Mouse (Mus musculus) limb, embryonic 14.5 days (tissue): Measurements from ENCODE around the gene Os9. TPM values are rescaled to one million over a fixed set of nuclear protein-coding genes. Genes with fewer than 3 reads are reported as not detected.
A peak's percentile ranks its signal among the peaks of the same experiment; 100 is the strongest.

ENCODE experiments used
- ATAC-seq: fragments of 200-750 bp; cut with Nextera tagmentation; 2 replicates; pipeline ENCODE4 v1.8.0; 2017; ENCODE audit warnings: low read depth, moderate number of reproducible peaks, moderate TSS enrichment; ENCODE audit not compliant: low FRiP score
- DNase-seq: peaks from one replicate; pipeline ENCODE4 v3.0.0-alpha.2; 2015; ENCODE audit warnings: low spot score
- H3K27ac ChIP-seq: fragments of 300-500 bp; sonication (generic); replicated peaks from 2 replicates; pipeline ENCODE4 v1.5.1; 2014; ENCODE audit warnings: low read depth, mild to moderate bottlenecking, low read length, moderate library complexity, mixed read lengths
- H3K27me3 ChIP-seq: fragments of 300-500 bp; sonication (generic); 2 replicates; pipeline ENCODE4 v1.6.1; 2014; ENCODE audit warnings: low read length, mixed read lengths; ENCODE audit not compliant: control insufficient read depth, insufficient read depth
- H3K36me3 ChIP-seq: fragments of 300-500 bp; sonication (generic); 2 replicates; pipeline ENCODE4 v1.6.1; 2014; ENCODE audit warnings: mild to moderate bottlenecking, low read length, moderate library complexity, mixed read lengths; ENCODE audit not compliant: control insufficient read depth, insufficient read depth
- H3K4me1 ChIP-seq: fragments of 300-500 bp; sonication (generic); 2 replicates; pipeline ENCODE4 v1.6.1; 2014; ENCODE audit warnings: antibody characterized with exemption, low read length, mixed read lengths; ENCODE audit not compliant: control insufficient read depth, insufficient read depth
- H3K4me2 ChIP-seq: fragments of 300-500 bp; sonication (generic); replicated peaks from 2 replicates; pipeline ENCODE4 v1.6.1; 2014; ENCODE audit warnings: low read depth, mild to moderate bottlenecking, low read length, moderate library complexity; ENCODE audit not compliant: severe bottlenecking
- H3K4me3 ChIP-seq: fragments of 300-500 bp; sonication (generic); replicated peaks from 2 replicates; pipeline ENCODE4 v1.5.1; 2014; ENCODE audit warnings: low read length
- H3K9ac ChIP-seq: fragments of 300-500 bp; sonication (generic); 2 replicates; pipeline ENCODE4 v1.6.1; 2014; ENCODE audit warnings: mild to moderate bottlenecking, low read depth, low read length, moderate library complexity; ENCODE audit not compliant: severe bottlenecking
- H3K9me3 ChIP-seq: fragments of 300-500 bp; sonication (generic); 2 replicates; pipeline ENCODE4 v1.6.1; 2016; ENCODE audit warnings: low read length; ENCODE audit not compliant: control insufficient read depth
- POLR2A ChIP-seq: fragments of 200-500 bp; IDR thresholded peaks from 2 replicates; pipeline ENCODE4 v1.8.0; 2012; ENCODE audit warnings: inconsistent platforms, mild to moderate bottlenecking, moderate library complexity, borderline replicate concordance; ENCODE audit not compliant: insufficient read depth, insufficient read length; ENCODE audit errors: extremely low read depth
- WGBS: fragments of 180-500 bp; shearing (Covaris S2); extraction: QIAGEN DNeasy Blood & Tissue Kit; methylation state at CpG from one replicate; pipeline ENCODE4 v1.1.7; 2014; 5-methylcytosine and 5-hydroxymethylcytosine counted together
- polyA plus RNA-seq, 2 experiments: library from polyadenylated mRNA; depleted of rRNA in 1 of 2; stranded (reverse) in 1 of 2; unstranded in 1 of 2; fragments of >200 nt; fragmentation: Nextera tagmentation in 1 of 2; extraction: Ambion mirVana in 1 of 2; gene quantifications; 2 replicates each; pipeline versions ENCODE4 v1.2.1 to v1.2.3; 2012 to 2014

Os9 gene
- polyA plus RNA-seq, 2 experiments = 54.7 to 61.0 TPM

DNA sequence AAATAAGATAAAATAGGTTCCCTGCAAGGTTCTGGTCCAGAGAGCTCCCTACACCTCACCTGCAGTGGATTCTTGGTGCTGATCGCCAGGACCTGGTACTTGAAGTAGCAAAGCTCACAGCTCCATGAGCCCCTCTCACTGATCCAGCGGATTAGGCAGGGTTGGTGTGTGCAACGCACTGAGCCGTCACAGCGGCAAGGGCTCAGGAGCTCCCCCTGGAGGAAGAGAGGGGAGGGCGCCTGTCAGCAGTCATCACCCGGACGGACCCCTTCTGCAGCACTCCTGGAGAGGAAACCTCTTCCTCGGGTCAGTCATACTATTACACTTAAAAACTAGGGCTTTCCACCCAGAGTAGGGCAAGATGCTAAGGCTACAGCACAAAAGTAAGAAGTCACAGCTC, 62.8 kb downstream of the Os9 start:
- Histone ChIP-seq H3K27me3 (peaks cover 11% of the 10 kb centered on the region; the same call in 1 of the 2 replicates), H3K36me3 (peaks cover 18% of the 10 kb centered on the region), H3K9me3 (no peaks in the 10 kb centered on the region), H3K9ac (no peak overlapping the region), H3K4me2 (peak overlapping the region; percentile 94), H3K4me3 (peak overlapping the region; percentile 75), H3K4me1 (peaks cover 7% of the 10 kb centered on the region; the same call in 1 of the 2 replicates), H3K27ac (no peak overlapping the region)
- DNase-seq (peak; percentile 70), ATAC-seq (0 out of 2 replicates have a peak, but pooled peaks have one; percentile 20)
- 2% methylated on average over 9 of the region's 9 CpGs for WGBS
- TF ChIP-seq POLR2A = no peak

DNA sequence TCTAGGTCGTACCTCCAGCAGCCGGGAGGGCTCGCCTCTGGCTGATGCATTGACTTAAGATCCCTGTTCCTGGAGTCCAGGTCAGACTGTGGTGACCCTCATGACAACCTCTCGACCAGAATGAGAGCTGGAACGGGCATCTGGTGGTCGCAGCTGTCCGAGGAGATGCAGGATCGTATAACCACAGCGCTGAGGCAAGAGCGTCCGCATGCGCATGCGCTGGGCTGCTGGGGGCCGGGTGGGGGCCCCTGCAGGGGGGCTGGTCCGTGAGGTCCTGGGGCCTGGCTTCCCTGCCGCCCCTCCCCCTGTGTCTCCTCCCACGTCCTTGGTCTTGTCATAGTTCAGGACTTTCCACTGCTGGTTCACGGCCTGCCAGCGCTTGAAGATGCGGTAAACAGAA, 64.4 kb downstream of the Os9 start:
- Histone ChIP-seq H3K9ac (no peak overlapping the region), H3K27me3 (peaks cover 18% of the 10 kb centered on the region; the same call in 1 of the 2 replicates), H3K9me3 (no peaks in the 10 kb centered on the region), H3K4me1 (peaks cover 7% of the 10 kb centered on the region; the same call in 1 of the 2 replicates), H3K27ac (no peak overlapping the region), H3K36me3 (peaks cover 18% of the 10 kb centered on the region), H3K4me3 (no peak overlapping the region), H3K4me2 (no peak overlapping the region)
- no peak for TF ChIP-seq POLR2A
- 81% methylated on average over 20 of the region's 20 CpGs for WGBS
- DNase-seq (no peak), ATAC-seq (no peak)

DNA sequence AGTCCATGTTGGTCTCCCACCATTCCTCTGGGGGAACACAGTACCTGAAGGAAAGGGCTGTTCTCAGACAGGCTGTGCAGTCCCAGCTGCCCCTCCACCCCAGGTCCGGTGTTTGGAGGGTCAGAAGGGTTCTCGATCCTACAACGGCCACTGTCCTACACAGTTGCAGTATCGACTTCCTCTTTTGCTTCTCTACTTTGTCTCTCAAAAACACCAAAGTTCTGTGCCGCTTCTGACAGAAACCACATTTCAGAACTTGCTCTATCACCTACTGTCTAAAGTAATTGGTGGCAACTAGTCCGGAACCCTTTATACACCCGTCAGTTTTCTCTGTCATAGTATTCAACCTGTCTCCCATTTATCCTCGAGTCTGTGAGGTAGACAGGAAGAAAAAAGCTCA, 65.5 kb downstream of the Os9 start:
- Histone ChIP-seq H3K4me2 (no peak overlapping the region), H3K27ac (no peak overlapping the region), H3K9ac (no peak overlapping the region), H3K36me3 (peaks cover 18% of the 10 kb centered on the region), H3K4me1 (peaks cover 7% of the 10 kb centered on the region; the same call in 1 of the 2 replicates), H3K9me3 (no peaks in the 10 kb centered on the region), H3K4me3 (no peak overlapping the region), H3K27me3 (peaks cover 20% of the 10 kb centered on the region)
- no peak for TF ChIP-seq POLR2A
- no peak for ATAC-seq
- 86% methylated on average over 8 of the region's 8 CpGs for WGBS
- DNase-seq = no peak

DNA sequence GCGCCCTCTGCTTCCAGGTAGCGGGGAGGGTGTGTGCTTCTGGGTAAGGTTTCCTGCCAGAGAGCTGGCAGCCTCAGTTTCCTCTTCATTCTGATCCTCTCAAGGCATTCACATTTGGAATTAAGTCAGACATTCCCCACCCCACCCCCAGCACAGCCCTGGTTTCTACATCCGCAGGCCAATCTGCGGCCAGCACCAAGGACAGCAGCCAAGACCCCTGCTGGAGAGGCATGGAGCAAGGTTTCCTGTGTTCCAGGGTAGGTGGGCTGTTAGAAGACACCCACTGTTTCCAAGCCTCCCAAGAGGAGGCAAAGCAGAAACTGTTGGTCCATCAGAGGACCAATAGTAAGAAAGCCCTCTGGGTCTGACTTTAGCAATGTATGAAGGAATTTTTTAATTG, 66.3 kb downstream of the Os9 start:
- no peak for TF ChIP-seq POLR2A
- no peak overlapping the region for H3K27ac ChIP-seq
- no peak overlapping the region for H3K4me3 ChIP-seq
- H3K27me3 ChIP-seq = peaks cover 24% of the 10 kb centered on the region
- ATAC-seq (no peak), DNase-seq (no peak)
- WGBS = 57% methylated on average over 4 of the region's 4 CpGs
- H3K36me3 ChIP-seq = peaks cover 18% of the 10 kb centered on the region
- no peak overlapping the region for H3K9ac ChIP-seq
- H3K4me2 ChIP-seq = no peak overlapping the region
- H3K4me1 ChIP-seq = peaks cover 9% of the 10 kb centered on the region; the same call in 1 of the 2 replicates
- H3K9me3 ChIP-seq = no peaks in the 10 kb centered on the region

DNA sequence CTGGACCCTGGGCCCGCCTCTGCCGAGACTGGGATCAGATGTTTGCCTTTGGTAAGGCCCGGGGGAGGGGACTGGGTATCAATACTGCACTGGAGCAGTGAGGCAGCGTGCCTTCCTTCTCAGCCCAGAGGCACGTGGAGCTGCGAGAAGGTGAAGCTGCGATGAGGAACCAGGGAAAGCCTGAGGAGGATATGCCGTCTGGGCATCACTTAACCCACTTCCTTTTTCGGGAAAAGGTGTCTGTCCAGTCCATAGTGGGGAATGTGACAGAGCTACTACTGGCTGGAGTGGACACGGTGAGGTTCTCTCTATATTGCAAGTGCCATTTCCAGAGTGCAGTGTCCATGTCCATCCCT, 70.8 kb downstream of the Os9 start:
- no peak overlapping the region for H3K4me2 ChIP-seq
- no peak for TF ChIP-seq POLR2A
- no peak overlapping the region for H3K9ac ChIP-seq
- peaks cover 6% of the 10 kb centered on the region for H3K36me3 ChIP-seq
- H3K4me1 ChIP-seq = peaks cover 3% of the 10 kb centered on the region; the same call in 1 of the 2 replicates
- H3K27ac ChIP-seq = no peak overlapping the region
- 26% methylated on average over 10 of the region's 10 CpGs for WGBS
- no peaks in the 10 kb centered on the region for H3K9me3 ChIP-seq
- DNase-seq (no peak), ATAC-seq (no peak)
- peaks cover 43% of the 10 kb centered on the region for H3K27me3 ChIP-seq
- no peak overlapping the region for H3K4me3 ChIP-seq
